Mouse (Mus musculus): Measurements from ENCODE around the gene Stard5.

Stard5 gene

DNA sequence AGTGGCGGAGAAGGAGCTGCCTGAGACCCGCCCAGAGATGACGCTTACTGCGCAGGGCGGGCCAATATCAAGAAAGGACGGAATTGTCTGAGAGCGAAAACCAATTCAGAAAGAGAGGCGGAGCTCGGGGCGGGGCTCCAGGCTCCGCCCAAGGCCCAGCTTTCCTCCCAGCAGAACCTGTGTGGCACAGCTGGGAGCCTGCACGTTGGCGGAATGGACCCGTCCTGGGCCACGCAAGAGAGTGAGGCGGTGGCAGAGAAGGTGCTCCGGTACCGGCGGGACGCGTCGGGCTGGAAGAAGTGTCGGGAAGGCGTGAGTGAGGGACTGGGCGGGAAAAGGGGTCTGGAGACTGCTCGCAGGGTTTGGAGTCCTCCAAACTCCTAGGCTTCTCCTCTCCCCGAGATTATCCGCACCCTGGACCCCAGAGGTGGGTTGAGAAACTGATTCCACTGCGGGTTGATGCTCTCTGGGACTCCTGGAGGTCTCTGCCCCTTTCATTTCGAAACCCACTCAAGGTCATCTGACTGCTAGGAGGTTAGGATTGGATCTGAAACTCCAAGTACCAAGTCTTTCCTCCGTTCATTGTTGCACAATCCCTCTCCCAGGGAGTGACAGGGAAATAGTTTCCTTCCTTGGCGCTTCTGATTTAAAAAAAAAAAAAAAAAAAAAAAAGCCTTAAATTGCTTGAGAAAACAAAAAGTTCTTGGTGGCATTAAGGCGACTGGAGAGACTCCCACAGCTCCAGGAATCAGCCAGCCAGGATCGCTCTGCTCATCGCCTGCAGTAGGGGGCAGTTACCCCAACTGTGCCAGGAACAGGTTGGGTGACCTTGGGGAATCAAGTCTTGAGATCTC, at the start of gene Stard5:
Stard5 (plus strand) TSS at position 132 of the 854 bp plus-strand sequence.
- DNase-seq (ENCODE audit: low spot score in 2 of 2): peak; percentile 86 to 90

DNA sequence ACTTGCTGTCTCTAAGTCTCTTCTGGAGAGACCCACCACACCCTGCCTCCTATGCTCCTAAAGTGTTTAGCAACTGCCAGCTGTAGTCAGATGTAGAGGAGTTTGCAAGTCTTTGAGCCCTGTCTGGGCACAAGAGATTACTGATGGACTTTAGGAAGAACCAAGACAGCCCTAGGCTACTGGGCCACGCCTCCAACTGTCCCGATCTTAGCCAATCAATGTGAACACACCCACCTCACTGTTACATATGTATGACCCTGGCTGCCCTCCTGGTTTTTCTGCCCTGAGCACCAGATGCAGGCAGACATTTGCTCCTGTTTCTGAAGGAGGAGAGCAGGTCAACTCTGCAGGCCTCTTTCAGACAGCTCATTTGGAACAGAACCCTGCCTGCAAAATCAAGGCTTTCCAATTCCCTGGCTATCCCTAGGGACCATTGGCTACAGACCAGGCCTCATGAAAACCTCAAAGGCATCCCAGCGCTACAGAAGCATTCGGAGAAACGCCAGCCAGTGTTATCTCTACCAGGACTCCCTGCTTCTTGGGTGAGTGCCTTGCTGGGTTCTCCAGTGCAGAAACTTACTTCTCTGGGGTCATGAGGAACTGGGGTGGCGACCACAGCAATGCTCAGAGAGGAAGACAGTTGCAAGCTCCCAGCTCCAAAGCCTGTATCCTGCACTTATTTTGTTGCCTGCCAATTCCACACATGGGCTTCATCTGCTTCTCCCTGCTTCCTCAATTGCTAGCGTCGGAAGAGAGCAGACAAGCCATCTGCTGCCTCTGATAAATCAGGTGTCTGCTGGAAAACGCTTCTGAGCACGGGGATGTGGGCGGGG, 46.9 kb upstream of the Stard5 start, which contains the start of gene Tmc3:
Tmc3 (plus strand) TSS at position 289 of the 833 bp plus-strand sequence.
- DNase-seq (ENCODE audit: low spot score in 2 of 2): peak; percentile 50 to 62

DNA sequence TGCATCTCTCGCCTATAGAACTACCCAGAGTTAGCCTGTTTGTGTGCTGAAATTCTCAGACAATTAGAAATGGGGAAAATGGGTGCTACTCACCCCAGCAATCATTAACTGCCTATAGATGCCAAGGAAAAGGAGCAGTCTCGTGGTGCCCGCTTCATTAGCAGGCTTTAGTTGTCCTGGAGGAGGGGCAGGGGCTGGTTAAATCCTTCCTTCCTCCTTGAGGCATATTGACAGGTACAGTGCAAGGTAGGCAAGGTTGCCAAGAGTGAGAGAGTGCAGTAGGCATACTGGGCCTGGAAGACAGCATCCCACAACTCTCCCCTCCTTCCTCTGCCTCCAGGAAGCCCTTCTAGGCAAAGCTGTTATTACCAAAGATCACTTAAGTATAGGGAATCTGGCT, 37.7 kb upstream of the Stard5 start:
- DNase-seq (ENCODE audit: low spot score in 2 of 2): no peak

DNA sequence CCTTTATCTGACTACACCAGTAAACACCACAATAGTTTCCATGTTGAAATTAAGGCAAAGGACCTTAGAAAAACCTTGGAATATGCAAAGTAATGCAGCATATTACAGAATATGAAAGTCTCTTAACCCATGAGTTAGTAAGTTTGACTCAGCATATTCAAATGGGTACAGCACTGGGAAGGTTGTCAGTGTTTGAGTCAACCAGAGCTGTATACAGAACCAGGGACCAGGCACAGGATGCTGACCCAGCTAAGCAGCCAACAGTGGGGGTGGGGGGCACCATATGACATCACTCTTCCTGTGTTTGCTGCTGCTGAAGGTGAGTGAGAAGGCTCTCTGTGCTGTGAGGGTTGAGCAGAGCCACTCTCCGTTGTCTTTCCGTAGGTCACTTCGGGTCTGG, 34.7 kb upstream of the Stard5 start:
- no peak for DNase-seq (ENCODE audit: low spot score in 2 of 2)

DNA sequence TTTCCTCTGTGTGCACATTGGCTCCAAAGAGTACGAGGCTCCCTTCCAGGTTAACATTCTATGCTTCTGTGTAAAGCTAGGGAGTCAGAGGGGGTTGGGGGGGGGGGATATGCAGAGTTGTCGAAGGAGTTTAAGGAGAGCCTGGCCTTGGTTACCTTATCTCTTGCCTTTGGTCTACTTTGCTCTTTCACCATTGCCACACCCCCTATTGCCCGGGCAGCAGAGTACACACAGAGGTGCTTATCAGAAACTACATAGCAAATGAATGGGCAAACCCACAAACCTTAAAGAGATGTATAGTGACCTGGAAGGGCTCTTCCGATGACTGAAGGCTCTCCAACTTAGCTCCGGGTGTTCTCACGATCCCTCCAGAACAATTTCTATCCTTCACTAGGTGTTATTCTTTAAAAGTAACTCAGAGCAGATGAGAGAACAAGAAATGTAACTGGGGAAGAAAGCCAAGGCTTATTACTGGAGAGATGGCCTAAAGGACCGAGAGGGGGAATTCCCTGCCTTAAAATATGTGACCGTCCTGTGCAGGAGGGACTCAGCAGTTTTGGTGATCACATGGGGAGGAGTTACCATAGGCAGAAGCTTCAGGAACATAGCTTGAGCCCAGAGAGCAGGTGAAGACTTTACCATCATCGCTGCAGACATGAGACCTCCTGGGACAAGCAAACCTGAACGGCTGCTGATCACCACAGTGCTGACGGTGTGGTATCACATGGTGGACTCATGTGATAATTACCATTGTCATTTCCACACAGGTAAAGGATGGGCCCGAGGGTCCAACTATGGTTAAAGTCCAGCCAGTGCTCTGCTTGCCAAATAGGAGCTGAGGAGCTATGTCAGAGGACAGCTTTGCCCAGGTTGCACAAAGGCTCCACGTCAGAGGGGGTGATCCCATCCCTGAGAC, 32.5 kb upstream of the Stard5 start:
- DNase-seq (ENCODE audit: low spot score in 2 of 2): no peak

DNA sequence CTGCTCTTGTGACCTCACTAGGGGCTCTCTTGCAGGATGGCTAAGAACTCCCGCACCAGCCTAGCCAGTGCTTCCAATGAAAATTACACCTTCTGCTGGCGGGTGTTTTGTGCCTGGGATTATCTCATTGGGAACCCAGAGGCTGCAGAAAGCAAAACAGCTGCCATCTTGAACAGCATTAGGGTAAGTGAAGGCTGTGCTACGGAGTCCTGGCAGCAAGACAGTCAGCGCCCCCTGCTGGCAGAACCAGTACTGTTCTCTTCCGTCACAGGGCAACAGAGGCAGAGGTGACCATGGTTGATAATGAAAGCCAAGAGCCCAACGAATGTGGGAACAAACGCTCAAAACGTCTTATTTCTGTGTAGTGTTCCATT, 31.9 kb upstream of the Stard5 start:
- DNase-seq (ENCODE audit: low spot score in 2 of 2): peak; percentile 14 to 24

DNA sequence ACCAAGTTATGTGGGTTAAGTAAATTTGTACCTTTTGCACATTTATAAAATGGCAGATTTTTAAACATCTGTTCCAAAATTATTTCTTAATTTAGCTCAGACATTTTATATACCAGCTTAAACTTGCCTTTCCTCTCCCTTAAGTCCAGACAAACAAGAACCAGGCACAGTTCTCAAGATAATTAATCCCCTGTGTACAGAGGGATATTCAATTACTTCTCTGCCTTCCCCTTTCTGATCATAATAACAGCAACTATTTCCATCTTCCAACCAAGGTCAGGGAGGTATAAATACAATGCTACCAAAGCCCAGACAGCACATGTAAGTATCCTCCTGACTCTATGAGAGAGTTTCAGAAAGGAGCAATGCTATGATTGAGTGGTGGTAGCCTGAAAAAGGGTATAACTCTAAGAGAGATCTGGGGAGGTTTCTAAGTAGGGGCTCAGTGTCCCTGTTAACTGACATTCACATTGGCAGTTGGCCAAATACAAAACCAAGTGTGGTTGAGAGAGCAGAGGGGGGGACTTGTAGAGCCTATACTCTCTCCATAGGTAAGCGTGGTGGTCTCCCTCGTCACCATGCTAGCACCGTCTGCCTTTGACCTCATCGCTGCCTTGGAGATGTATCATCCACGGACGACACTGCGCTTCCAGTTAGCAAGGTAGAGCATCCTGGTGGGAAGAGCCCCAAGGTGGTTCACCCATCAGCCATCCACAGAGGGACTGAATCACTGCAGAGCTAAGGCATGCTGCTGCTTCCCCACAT, 27.4 kb upstream of the Stard5 start:
- no peak for DNase-seq (ENCODE audit: low spot score in 2 of 2)

DNA sequence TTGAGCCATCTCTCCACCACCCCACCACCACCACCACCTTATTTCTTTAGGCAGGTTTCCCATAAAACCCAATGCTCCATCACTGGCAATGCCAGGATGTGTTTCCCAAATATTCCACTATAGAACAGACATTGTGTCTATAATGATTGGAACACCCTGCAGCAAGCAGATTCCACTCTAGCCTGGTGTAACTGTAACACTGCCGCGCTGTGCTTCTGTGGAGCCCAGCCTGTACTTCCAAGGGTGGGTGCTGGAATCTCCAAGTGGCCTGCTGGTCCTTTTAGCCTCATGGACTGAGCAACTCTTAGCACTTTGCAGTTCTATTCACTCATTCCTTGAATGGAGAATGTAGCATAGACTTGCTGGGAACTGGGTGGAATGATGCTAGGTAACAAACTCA, 25.0 kb upstream of the Stard5 start:
- no peak for DNase-seq (ENCODE audit: low spot score in 2 of 2)

DNA sequence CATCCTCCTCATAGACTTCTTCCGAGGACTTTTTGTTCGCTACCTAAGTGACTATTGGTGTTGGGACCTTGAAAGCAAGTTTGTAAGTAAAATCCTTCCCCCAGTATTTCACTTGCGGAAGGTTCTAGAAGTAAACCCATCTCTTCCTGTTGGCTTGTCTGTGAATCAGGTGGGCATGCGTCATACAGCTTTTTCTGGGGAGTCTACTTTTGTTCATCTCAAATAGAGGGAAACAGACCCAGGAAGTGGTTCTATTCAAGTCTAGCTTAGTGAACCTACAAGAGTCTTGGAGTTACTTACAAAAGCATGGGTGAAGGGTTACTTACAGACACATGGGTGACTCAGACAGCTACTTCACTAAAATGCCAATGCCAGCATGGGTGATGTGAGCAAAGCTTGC, 21.9 kb upstream of the Stard5 start:
- no peak for DNase-seq (ENCODE audit: low spot score in 2 of 2)

DNA sequence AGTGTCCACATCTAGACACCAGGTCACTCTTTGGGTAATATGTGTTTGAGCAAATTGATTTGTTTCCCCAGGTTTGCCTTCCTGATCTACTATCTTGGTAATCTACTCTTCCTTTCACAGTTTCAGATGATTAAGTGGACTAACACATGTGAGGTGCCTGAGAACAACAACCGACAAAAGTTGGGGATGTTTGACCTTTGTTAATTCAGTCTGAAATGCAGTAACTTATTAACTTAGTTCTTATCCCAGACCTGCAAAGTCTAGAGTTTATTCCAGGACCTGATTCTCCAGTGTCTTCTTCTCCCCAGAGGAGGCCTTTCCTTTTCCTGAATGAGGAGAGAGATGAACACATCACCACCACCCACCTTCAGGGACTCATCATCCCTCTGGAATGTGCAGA, 19.9 kb upstream of the Stard5 start:
- DNase-seq (ENCODE audit: low spot score in 2 of 2): no peak

DNA sequence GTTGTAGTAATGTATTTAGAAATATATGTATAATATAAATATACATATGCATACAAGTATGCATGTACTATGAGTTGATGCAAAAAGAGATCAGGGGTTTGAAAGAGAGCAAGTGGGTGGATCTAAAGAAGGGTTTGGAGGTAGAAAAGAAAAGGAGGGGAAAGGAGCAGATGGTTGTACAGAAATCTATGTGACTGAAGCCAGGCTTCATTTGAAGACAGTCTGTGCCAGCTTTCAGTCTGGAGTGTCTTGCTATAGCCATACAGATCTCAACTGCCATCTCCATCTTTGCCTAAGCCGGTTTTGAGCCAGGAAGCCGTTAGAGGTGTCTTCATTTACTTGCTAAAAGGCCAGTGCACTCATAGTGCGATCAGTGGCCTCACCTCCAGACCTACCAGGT, 16.5 kb upstream of the Stard5 start:
- DNase-seq (ENCODE audit: low spot score in 2 of 2): no peak

DNA sequence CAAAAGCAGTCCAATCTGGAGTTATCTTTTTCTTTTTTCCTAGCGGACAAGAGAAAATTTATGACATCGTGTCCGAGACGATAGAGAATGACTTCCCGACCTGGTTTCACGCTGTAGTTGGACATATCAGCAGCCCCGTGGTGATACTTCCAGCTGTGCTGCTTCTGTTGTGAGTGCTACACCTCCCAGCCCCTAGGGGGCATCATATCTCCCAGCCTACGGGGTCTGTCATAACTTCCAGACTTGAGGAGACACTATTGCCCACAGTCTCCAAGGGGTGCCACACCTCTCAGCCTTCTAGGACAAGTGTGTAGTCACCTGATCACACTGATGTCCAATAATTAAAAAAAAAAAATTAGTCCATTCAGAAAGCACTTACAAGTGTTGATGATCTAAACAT, 15.9 kb upstream of the Stard5 start:
- DNase-seq (ENCODE audit: low spot score in 2 of 2): no peak

DNA sequence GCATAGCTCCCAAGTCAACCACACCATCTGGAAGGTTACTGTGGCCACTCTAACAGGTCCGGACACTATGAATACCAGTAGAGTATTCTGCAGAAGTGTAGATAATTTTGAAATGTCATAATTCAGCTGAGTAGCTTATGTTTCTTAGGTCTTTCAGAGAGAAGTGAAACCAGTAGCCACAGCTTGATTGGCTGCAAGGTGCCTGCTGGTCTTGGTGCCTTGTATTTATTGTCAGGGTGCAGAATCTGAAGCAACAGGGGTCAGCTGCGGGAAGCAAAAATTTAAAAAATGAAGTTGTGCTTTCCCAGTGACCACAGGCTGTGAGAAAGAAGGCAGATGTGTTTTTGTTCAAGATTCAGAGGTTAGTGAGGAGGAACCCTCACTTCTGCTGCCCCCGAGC, 15.5 kb upstream of the Stard5 start:
- no peak for DNase-seq (ENCODE audit: low spot score in 2 of 2)

DNA sequence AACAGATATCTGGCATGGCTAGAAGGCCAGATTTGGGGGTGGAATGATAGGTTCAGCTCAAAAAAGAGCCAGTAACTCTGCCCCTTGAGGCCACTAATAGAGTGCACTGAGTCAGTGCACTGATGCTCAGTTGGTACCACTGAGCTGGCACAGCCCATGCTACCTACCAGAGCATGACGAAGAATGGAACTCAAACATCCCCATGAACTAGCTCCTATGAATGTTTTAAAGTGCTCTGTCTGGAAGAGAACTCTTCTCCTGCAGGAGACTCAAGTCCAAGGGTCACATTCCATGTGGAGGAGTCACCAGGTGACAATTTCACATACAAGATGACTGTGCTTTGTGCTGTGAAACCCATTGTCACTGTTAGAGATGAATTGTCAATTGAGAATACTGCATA, 13.1 kb upstream of the Stard5 start:
- no peak for DNase-seq (ENCODE audit: low spot score in 2 of 2)

DNA sequence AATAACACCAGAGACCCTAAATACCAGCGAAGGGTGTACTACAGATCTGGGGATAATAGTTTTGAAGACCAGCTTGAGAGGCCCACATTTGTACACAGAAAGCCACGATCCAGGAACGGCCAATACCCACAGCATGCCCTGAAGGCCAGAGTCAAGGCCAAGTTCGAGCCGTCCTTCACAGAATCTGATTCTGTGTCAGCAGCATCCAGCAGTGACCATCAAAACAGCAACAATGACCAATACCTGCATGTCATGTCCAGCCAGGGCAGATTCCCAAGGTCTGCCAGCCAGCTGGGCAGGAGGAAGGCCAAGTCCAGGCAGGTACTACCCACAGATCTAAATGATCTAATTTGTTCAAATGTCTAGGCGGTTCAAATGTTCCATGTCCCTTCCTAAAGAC, 9.2 kb upstream of the Stard5 start:
- no peak for DNase-seq (ENCODE audit: low spot score in 2 of 2)

DNA sequence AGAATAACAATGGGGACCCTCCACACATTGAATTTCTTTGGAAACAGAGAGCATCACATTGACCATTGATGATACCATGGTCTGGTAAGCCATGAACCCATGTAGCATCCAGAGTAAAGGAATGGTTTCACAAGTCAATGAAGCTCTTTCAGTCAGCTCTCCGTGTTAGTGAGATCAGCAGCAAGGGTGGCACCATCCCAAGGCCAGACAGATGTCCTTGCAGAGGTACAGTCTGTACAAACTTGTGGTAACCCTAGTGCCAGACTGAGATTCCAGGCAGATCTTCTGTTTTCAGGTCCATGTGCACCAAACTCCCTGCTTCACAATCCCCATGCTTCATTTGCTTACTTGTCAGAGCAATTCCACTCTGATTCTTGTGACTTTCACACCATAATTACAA, 7.7 kb upstream of the Stard5 start:
- no peak for DNase-seq (ENCODE audit: low spot score in 2 of 2)

DNA sequence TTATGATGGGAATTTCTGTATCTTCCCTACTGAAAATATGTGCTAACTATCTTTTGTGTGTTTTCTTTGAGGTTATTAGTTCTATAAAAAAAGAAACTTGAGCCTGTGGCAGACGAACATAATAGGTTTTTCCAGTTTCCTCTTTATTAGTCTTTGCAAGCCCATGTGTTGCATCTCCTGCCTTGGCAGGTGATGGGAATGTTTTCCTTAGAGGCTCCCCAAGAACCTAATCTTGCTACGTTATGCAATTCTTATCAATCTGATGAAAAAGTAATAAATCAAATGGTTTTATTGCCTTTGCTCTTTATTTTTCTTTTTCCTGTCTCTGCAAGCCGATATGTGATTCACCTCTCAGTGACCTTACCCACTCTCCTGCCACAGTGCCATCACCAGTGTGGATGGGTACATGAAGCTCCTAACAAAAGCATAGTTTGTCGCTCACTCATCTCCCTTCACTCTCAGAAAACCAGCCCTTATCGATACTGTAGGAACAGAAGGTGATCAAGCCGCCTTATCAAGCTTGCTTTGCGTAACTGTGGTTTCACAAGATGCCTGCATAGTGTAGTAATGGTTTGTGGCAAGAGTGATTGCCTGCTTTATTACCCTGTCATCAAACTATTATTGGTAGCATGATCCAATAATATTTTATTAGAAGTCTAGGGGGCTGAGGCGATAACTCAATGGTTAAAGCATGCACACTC, 5.1 kb upstream of the Stard5 start:
- DNase-seq (ENCODE audit: low spot score in 2 of 2): no peak

DNA sequence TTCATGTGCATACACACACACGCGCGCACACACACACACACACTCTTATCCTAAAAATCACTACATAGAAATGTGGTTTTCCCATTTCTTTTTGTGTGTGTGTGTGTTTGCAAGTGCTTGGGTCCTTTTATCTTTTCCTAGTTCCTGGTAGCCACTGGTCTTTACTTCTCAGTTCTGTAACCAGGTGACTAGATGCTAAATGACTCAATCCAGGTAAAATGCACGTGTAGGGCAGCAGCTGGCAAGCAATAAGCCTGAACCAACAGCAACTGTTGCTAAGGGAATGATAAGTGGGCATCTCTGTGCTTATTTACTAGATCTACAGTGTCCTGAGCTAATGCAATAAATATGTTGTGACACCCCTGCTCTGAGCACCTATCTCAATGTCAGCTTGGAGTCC, 4.4 kb upstream of the Stard5 start:
- DNase-seq (ENCODE audit: low spot score in 2 of 2): no peak

DNA sequence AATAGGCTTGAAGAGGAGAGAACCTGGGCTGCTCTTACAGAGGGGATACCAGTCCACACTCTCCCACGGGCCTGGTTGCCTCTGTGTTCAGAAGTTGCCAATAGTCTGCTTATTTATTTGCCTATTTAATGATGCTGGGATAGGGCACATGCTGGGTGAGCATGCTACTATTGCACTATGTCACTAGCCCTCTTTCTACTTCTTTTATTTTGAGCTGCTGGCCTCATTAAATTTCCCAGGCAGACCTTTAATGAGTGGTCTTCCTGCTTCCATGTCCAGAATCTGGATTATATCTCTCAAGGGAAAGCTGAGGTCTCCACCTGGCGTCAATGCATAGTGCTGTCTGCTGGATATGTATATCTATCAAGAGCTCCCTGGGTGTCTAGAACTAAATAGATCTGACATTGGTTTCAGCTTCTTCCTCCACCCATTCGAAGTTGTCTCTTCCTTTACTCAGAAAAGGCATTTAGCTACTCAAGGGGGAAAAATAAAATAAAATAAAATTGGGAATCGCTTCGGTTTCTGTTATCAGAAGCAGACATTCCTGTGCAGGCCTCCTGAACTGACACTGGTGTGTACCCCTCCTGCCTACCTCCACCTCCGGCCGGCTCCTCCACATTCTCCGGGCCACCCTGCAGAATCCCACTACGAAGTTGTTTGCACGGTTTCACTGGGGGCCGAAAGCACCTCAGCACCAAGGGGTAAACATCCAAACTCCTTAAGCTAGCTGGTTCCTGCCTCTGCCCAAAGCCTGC, 509 bp upstream of the Stard5 start:
- no peak for DNase-seq (ENCODE audit: low spot score in 2 of 2)

DNA sequence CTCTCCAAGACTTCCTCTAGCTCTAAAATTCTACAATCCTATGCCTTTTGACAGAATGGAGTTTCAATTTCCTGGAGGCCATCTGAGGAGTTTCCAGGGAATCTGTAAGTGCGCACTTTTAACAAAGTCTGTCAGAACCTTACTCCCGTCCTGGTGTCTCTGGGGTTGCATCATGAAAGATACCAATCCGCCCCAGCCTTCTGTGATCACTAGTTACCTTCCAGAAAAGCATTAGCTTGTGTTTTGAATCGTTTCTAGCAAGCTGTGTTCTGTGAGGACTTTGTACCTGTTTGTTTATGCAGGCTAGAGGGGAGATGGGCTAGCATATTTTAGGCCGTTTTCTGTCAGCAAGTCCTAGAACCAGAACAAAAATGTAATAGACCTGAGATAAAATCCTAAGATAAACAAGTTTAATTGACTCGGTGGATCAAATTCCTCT, 942 bp downstream of the Stard5 start:
- DNase-seq (ENCODE audit: low spot score in 2 of 2): no peak

Data from right cerebral cortex, adult 2 months (tissue).